Mouse (Mus musculus) left cerebral cortex, postnatal 4 days (tissue): ENCODE measurements around the gene Chmp2a. TPM values are rescaled to one million over a fixed set of nuclear protein-coding genes. Genes with fewer than 3 reads are reported as not detected.
"Not testable (repeated sequence)": the region's sequence is repeated elsewhere in the genome, so short reads cannot be mapped to it uniquely, and the experiment has no call there.

Source experiments
- DNase-seq: peaks from one replicate; pipeline ENCODE4 v3.0.0-alpha.2; 2022
- intact Hi-C: fragments of 180-260 bp; cut with DNase I; formaldehyde crosslinking; loops from one replicate; pipeline ENCODE4 v1.15.1; 2025
- total RNA-seq, 2 experiments: library from RNA; stranded (reverse); gene quantifications; 2 replicates each; pipeline ENCODE4 v1.2.3; 2021

Chmp2a gene
- 100 to 1,000 TPM; 120 to 122 TPM for total RNA-seq

GRCm38 (mm10) chr7:13034148-13034977, at the start of gene Chmp2a:
Gene Chmp2a, minus strand, starts transcription at chr7:13034807.
- intact Hi-C loops: no loop called here
- DNase-seq: peak; percentile 98

DNA sequence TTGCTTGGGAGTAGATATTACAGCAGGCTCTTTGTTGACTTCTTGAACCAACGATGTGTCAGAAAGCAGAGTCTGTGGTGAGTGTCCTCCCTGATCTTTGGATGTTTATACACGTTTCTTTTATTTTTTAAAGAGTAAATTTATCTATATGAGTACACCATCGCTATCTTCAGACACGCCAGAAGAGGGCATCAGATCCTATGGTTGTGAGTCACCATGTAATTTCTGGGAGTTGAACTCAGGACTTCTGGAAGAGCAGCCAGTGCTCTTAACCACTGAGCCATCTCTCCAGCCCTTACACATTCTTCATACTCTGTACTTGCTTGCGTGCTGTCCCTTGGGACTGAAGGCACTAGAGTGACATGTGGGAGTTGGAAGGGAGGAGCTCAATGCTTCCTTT, 37.7 kb upstream of the Chmp2a start:
- intact Hi-C loops: no loop called here
- no peak for DNase-seq

DNA sequence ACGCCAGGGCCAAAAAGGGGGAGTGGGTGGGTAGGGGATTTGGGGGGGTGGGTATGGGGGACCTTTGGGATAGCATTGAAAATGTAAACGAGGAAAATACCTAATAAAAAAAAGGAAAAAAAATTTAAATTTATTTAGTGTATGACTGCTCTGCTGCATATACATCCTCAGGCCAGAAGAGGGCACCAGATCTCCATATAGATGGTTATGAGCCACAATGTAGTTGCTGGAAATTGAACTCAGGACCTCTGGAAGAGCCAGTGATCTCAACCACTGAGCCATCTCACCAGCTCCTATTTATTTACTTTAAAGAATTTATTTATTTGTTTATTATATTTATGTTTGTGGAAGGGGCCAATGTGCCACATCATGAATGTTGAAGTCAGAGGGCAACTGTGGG, 28.8 kb upstream of the Chmp2a start:
- intact Hi-C loops, DNase-seq: not testable (repeated sequence)

DNA sequence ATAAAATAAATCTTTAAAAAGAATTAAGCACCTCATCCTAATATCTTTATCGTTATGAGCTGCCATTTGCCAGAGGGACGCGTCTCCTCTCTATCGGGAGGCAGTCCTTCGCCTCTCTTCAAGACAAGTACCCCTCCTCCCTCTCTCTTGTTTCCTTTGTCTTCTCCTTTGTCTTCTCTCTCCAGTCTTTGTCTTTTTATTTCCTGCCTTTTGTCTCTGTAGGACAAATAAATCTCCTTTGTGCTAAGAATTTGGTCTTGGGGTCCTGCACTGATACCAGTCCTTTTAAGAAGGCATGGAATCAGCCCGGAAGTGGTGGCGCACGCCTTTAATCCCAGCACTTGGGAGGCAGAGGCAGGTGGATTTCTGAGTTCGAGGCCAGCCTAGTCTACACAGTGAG, 24.9 kb upstream of the Chmp2a start:
- no peak for DNase-seq
- intact Hi-C loops: no loop called here

GRCm38 (mm10) chr7:13056913-13057700, 22.5 kb upstream of the Chmp2a start:
- intact Hi-C loops: no loop called here
- no peak for DNase-seq

DNA sequence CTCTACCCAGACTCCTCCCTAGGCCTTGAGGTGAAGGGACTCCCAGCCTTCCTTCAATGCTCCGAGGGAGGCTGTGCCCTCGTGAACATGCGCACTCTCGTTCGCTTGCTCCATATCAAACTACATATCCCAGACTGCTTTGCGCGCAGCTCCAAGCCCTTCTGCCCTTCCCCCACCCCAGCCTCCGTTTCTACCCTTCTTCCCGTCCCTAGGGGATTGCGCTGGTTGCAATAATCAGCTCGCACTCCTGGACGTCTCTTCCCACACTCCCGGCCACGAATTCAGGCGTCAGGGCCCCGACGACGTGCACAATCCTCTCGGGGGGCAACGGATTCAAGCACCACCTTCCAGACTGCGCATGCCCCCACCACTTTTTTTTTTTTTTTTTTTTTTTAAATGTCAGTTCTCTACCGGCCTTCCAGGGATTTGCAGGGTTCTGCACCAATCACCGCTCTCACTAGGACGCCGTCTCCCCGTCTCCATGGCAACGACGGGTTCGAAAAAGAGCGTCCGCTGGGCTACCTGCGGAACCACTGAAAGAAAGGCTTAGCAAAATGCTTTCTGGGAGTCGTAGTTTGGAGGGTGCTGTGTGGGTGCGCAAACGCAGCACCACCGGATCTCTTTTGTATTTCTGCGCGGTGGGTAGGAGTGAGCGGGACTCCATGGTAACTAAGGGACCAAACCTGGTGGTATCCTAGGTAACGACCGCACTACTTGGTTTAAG, 19.8 kb upstream of the Chmp2a start, which contains the start of gene Mzf1:
Mzf1 (minus strand) TSS at position 478 of the 724 bp plus-strand sequence.
- DNase-seq: peak; percentile 96
- intact Hi-C loops: no loop called here

DNA sequence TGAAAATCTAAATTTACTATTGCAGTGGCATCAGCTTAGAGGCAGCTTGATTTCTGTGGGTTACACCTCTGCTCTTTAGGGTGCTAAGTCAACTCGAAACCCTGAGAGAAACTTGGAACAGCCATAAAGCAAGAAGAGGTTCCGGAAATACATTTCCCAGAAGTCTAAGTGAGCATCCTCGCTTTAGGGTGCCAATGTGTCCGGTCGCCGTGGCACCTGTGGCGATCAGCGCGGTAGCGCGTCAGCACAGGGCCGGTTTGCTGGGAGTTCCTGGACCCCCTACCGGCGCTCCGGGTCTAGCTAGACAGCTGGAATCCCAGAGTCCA, 19.3 kb upstream of the Chmp2a start:
- intact Hi-C loops: no loop called here

DNA sequence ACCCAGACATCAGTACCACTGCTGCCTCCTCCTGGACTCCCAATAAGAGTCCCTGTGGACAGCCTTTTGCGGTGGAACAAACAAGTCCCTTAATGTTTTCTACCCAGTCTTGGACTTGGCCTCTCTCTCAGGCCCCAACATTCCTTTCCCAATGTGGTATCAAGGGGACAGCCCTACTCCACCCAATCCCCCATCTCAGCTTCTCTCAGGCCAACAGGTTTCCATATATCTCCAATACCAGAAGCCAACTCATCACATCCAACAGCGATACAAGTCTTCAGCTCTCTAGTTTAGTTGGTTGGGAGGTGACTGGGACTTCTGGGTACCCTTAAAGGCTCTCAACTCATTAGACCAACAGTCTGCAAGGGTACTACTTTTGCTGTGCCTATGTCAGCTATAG, 18.9 kb upstream of the Chmp2a start:
- DNase-seq: no peak
- intact Hi-C loops: no loop called here

More for the DNA sequence above, 19.3 kb upstream of the Chmp2a start:
- no peak for DNase-seq

GRCm38 (mm10) chr7:13053001-13053400, 18.4 kb upstream of the Chmp2a start:
- intact Hi-C loops: no loop called here
- DNase-seq: no peak

GRCm38 (mm10) chr7:13046084-13046483, 11.5 kb upstream of the Chmp2a start:
- DNase-seq: peak; percentile 56
- intact Hi-C loops: no loop called here

- intact Hi-C loops: no loop called here
- DNase-seq: peak; percentile 32
These were observed 9.6 kb upstream of the Chmp2a start for GRCm38 (mm10) chr7:13044254-13044625.

DNA sequence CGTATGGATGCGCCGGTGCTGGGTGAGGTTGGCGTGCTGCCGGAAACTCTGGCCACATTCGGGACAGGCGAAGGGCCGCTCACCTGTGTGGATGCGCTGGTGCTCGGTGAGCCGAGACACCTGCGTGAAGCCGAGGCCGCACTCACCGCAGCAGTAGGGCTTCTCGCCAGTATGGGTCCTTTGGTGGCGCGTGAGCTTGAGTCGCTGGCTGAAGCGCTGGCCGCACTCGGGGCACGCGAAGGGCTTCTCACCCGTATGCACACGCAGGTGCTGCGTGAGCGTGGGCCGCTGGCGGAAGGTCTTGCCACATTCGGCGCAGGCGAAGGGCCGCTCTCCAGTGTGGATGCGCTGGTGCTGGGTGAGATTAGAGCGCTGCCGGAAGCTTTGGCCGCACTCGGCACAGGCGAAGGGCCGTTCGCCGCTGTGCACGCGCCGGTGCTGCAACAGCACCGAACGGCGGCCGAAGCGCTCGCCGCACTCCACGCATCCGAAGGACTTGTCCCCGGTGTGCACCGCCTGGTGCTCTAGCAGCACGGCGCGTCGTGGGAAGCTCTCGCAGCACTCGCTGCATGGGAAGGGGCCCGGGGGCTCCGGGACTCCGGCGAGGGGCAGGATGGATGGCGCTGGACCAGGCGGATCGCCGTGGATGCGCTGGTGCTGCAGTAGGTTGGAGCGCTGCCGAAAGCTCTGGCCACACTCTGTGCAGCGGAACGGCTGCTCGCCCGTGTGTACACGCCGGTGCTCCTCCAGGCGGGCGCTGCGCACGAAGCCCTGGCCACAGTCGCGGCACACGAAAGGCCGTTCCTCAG, 9.0 kb upstream of the Chmp2a start:
- DNase-seq: peak; percentile 71
- intact Hi-C loops: no loop called here

DNA sequence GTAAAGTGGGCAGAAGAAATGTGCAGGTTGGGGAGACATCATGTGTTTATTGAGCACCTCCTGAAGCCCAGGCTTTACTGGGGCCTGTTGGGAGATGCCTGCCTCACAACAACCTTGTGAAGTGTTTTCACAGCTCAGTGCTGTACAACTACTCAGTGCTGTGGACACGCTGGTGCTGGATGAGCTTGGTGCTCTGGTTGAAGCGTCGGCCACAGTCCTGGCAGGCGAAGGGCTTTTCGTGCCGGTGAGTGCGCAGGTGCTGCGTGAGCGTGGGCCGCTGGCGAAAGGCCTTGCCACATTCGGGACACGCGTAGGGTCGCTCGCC, 8.5 kb upstream of the Chmp2a start:
- intact Hi-C loops: no loop called here
- no peak for DNase-seq

- intact Hi-C loops: no loop called here
- no peak for DNase-seq
These were observed 7.9 kb upstream of the Chmp2a start for GRCm38 (mm10) chr7:13042511-13042910.

- intact Hi-C loops: no loop called here
These were observed 6.6 kb upstream of the Chmp2a start for GRCm38 (mm10) chr7:13041256-13041655.

GRCm38 (mm10) chr7:13039181-13039580, 4.6 kb upstream of the Chmp2a start:
- intact Hi-C loops: no loop called here

More at GRCm38 (mm10) chr7:13041256-13041655, 6.6 kb upstream of the Chmp2a start:
- no peak for DNase-seq

DNA sequence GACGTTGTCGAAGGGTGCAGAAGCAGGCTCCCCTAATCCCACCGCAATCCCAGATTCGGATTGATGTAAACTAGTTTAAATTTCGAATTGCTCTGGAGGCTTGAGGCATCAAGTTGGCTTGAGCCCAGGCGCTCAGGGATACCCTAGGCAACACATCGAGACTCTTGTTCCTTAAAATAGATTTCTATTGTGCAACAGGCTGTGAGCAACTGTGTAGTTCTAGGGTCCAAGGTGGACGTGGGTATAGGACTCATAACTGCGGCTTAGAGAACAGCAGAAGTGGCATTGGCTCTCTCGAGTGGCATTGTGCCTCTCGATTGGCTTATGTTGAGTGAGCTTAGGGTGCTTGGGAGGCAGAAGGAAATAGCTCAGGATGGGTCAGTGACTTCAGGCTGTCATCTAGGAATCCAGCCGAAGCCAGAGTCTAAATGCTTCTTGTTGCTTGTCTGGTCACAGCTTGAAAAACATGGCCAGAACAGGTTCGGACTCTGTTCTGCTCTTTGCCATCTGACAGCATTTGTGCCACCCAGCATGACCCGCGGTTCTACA, 4.1 kb upstream of the Chmp2a start:
- intact Hi-C loops: no loop called here
- DNase-seq: no peak

More at GRCm38 (mm10) chr7:13039181-13039580, 4.6 kb upstream of the Chmp2a start:
- DNase-seq: no peak

GRCm38 (mm10) chr7:13037901-13038555, 3.4 kb upstream of the Chmp2a start, which contains the start of gene Ube2m:
Gene Ube2m, minus strand, starts transcription at chr7:13038275.
- intact Hi-C loops: no loop called here

DNA sequence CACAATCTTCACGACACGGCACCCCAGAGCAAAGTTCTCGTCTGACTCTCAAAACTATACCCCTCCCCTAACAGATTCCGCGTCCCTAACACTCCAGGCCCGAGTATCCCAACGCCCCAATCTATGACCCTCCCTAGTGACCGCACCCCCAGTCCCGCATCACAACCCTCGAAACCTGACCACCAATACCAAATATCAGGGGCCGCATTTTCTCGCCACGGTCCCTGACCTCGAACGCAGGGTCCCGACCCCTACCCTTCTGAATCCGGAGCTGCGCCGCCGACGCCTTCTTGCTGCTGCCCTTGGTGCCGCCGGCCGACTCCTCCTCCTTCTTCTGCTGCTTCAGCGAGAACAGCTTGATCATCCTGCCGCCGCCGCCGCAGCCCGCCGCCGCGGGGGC, 2.8 kb upstream of the Chmp2a start:
- DNase-seq: no peak
- intact Hi-C loops: no loop called here

More at GRCm38 (mm10) chr7:13037901-13038555, 3.4 kb upstream of the Chmp2a start, which contains the start of gene Ube2m:
- peak; percentile 100 for DNase-seq

DNA sequence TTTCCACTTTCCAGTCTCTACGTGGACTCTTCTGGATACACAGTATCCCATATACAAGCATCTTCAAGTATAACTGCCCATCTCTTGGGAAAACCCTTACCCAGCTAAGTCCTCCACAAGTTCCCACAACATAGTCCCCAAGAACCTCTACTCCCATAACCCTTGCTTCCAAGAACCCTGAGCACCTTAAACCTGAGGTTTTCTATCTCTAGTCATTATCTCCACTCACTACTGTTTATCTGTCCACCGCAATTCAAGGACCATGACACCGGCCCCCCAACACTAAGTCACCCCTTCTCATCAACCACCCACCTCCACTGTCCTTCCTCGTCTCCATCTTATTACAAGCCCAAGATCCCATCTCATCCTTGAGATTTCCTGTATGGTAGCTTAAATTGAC, 2.2 kb upstream of the Chmp2a start:
- DNase-seq: no peak
- intact Hi-C loops: no loop called here
